Mouse (Mus musculus): Measurements from ENCODE around the gene Slc22a14.

DNA sequence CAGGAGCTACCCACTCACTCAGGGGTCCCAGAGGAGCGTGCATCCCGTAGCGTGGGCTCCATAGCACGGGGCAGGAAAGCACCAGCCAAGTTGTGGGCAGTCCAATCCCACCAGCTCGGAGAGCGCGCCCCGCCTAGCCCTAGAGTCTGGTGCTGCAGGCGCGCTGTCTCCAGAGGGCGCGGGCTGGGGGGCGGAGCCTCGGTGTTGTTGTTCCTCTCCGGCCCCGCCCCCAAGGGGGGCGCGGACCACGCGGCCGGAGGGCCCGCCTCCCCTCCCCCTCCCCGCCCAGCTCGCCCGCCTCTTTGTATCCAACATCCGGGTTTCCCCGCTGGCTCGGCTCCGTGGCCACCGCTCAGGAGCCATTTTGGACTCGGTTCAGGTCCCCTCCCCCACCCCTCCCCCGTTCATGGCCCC lies 36.5 kb upstream of the Slc22a14 start, which contains the start of gene Acvr2b:
- no peak for TF ChIP-seq CTCF (IDR thresholded peaks at IDR 0.05; ENCODE audit: low read depth, low read length)
- no peak for TF ChIP-seq POLR2A (IDR thresholded peaks at IDR 0.05; ENCODE audit: insufficient read depth, low read length)
